Mouse (Mus musculus) limb, embryonic 10.5 days (tissue): ENCODE data around the gene Aox2. TPM values are rescaled to one million over a fixed set of nuclear protein-coding genes. Genes with fewer than 3 reads are reported as not detected.

Experiments used
- DNase-seq: peaks from one replicate; pipeline ENCODE4 v3.0.0-alpha.2; 2017; ENCODE audit warnings: low spot score
- H3K27ac ChIP-seq: fragments of 300-500 bp; sonication (generic); 2 replicates; pipeline ENCODE4 v1.5.1; 2016; ENCODE audit warnings: mild to moderate bottlenecking
- H3K27me3 ChIP-seq: fragments of 300-500 bp; sonication (generic); 2 replicates; pipeline ENCODE4 v1.6.1; 2016; ENCODE audit warnings: low read depth, mild to moderate bottlenecking; ENCODE audit not compliant: poor library complexity, severe bottlenecking
- H3K36me3 ChIP-seq: fragments of 300-500 bp; sonication (generic); 2 replicates; pipeline ENCODE4 v1.6.1; 2016; ENCODE audit warnings: mild to moderate bottlenecking, moderate library complexity
- H3K4me1 ChIP-seq: fragments of 300-500 bp; sonication (generic); 2 replicates; pipeline ENCODE4 v1.6.1; 2016
- H3K4me3 ChIP-seq: fragments of 300-500 bp; sonication (generic); 2 replicates; pipeline ENCODE4 v1.5.1; 2016; ENCODE audit warnings: mild to moderate bottlenecking, moderate library complexity
- H3K9me3 ChIP-seq: fragments of 300-500 bp; sonication (generic); replicated peaks from 2 replicates; pipeline ENCODE4 v1.6.1; 2016; ENCODE audit warnings: mild to moderate bottlenecking
- WGBS: fragments of 180-500 bp; shearing (Covaris S2); methylation state at CpG from one replicate; pipeline ENCODE4 v1.1.7; 2016; 5-methylcytosine and 5-hydroxymethylcytosine counted together
- polyA plus RNA-seq: library from polyadenylated mRNA; unstranded; fragments of >200 nt; fragmentation: Nextera tagmentation; extraction: Ambion mirVana; gene quantifications from 2 replicates; pipeline ENCODE4 v1.2.1, GENCODE M21; 2016

Aox2 gene
- polyA plus RNA-seq, 1 experiment from 2014 or later = not detected

DNA sequence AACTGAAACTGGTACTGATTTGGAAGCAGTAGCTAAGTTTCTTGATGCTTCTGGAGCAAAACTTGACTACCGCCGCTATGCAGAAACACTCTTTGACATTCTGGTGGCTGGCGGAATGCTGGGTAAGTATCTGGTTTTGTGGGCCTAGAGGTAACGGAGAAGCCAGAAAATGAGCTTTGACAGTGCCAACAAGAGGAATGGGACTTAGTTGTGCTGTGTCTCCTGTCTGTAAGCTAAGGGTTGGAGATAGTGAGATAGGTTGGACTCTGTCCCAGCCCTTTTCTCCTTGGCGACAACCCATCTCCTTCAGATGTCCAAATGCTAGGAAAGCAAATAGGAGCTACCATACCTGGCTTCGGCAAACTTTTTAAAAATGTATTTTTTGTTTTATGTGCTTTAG is 119.6 kb downstream of the Aox2 start:
- peaks cover 4% of the 10 kb centered on the region; the same call in 1 of the 2 replicates for H3K4me1 ChIP-seq
- DNase-seq = no peak
- no peaks in the 10 kb centered on the region for H3K27me3 ChIP-seq
- no peak overlapping the region for H3K27ac ChIP-seq
- H3K4me3 ChIP-seq = no peak overlapping the region
- no peaks in the 10 kb centered on the region for H3K9me3 ChIP-seq
- WGBS = 95% methylated on average over 6 of the region's 6 CpGs
- H3K36me3 ChIP-seq = peaks cover 82% of the 10 kb centered on the region

DNA sequence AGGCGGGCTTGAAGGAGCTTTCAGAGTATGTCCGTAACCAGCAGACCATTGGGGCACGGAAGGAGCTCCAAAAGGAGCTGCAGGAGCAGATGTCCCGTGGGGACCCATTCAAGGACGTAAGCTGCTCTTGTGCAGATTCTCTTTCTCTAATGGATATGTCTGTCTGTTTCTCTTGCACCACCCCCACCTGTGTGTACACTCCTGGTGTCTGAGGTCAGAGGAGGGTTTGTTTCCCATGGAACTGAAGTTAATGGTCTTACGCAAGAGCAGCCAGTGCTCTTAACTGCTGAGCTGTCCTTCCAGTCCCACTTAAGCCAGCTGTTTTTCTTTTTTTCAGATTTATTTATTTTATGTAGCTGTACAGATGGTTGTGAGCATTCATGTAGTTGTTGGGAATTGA is 123.3 kb downstream of the Aox2 start:
- H3K36me3 ChIP-seq = peaks cover 96% of the 10 kb centered on the region
- WGBS = 96% methylated on average over 6 of the region's 6 CpGs
- no peak overlapping the region for H3K27ac ChIP-seq
- no peaks in the 10 kb centered on the region for H3K9me3 ChIP-seq
- H3K4me3 ChIP-seq = no peak overlapping the region
- no peaks in the 10 kb centered on the region for H3K4me1 ChIP-seq
- no peaks in the 10 kb centered on the region for H3K27me3 ChIP-seq
- DNase-seq = no peak

DNA sequence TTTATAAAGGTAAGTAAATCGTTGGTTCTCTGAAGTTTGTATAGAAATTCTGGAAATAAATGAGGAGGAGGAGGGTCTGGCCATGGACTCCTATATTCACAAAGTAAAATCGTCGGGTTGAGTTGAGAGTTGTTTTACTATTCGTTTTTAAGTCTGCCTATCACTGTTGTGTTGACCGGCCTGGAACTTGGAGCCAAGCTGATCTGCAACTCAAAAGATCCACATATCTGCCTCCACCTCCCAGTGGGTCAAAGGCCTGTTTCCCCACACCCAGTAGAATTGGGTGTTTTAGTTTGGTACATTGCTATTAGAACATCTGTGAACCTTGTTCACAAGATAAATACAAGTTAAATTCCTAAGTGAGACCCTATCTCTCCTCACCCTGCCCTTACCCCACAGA is 125.6 kb downstream of the Aox2 start:
- WGBS = 96% methylated on average over 5 of the region's 5 CpGs
- no peaks in the 10 kb centered on the region for H3K4me1 ChIP-seq
- no peaks in the 10 kb centered on the region for H3K27me3 ChIP-seq
- no peak overlapping the region for H3K4me3 ChIP-seq
- no peak for DNase-seq
- H3K9me3 ChIP-seq = no peaks in the 10 kb centered on the region
- H3K36me3 ChIP-seq = peaks cover 92% of the 10 kb centered on the region
- H3K27ac ChIP-seq = no peak overlapping the region

DNA sequence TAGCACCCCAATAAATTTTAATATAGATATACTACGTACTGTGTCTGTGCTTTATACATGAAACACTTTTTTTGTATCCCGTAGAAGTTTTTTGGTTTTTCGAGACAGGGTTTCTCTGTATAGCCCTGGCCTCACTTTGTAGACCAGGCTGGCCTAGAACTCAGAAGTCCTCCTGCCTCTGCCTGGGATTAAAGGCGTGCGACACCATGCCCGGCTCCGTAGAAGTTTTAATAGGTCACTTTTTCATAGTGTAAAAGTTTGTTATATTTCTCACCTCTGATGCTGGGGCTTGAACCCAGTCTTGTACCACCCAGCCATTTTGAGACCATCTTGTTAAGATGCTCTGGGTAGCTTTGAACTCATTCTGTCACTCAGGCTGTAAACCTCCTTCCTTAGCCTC is 129.2 kb downstream of the Aox2 start:
- no peak for DNase-seq
- H3K27ac ChIP-seq = no peak overlapping the region
- H3K9me3 ChIP-seq = no peaks in the 10 kb centered on the region
- no peaks in the 10 kb centered on the region for H3K27me3 ChIP-seq
- H3K36me3 ChIP-seq = peaks cover 90% of the 10 kb centered on the region
- H3K4me1 ChIP-seq = no peaks in the 10 kb centered on the region
- no peak overlapping the region for H3K4me3 ChIP-seq
- WGBS = 97% methylated on average over 7 of the region's 7 CpGs

DNA sequence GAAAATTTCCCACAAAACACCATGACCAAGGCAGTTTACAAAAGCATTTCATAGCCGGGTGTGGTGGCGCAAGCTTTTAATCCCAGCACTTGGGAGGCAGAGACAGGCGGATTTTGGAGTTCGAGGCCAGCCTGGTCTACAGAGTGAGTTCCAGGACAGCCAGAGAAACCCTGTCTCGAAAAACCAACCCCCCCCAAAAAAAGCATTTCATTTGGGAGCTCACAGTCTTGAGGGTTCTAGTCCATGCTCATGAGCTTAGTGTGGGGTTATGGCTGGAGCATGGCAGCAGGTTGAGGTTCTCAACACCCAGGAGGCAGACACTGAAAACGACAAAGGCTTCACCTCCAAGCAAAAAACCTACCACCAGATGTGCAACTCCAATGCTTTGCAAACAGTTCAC is 130.0 kb downstream of the Aox2 start:
- Histone ChIP-seq H3K27me3 (no peaks in the 10 kb centered on the region), H3K4me3 (no peak overlapping the region), H3K9me3 (no peaks in the 10 kb centered on the region), H3K4me1 (no peaks in the 10 kb centered on the region), H3K36me3 (peaks cover 90% of the 10 kb centered on the region), H3K27ac (no peak overlapping the region)
- 84% methylated on average over 6 of the region's 6 CpGs for WGBS
- no peak for DNase-seq

DNA sequence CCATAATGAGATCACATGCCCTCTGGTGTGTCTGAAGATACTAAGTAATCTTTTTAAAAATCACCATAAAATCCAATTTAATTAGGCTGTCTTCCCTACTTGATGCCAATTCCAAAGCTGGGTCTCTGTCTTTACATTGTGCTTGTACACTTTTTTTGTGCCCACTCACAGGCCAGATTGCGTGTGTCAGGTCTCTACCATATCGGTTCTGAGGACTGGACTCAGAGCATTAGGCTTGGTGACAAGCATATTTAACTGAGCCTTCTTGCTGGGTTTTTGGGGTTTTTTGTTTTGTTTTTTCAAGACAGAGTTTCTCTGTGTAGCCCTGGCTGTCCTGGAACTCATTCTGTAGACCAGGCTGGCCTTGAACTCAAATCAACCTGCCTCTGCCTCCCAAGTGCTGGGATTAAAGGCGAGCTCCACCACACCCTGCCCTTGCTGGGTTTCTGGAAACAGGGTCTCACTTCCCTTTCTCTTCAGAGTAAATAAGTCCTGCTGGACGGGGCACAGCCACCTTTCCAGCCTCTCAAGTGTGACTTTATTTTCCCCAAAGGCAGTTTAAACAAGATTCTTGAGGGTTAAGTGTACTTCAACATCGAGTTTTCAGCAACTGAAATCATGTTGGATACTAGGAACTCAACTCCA is 131.5 kb downstream of the Aox2 start:
- H3K9me3 ChIP-seq = no peaks in the 10 kb centered on the region
- H3K36me3 ChIP-seq = peaks cover 90% of the 10 kb centered on the region
- DNase-seq = no peak
- H3K4me3 ChIP-seq = no peak overlapping the region
- 83% methylated on average over 5 of the region's 5 CpGs for WGBS
- no peak overlapping the region for H3K27ac ChIP-seq
- H3K4me1 ChIP-seq = no peaks in the 10 kb centered on the region
- H3K27me3 ChIP-seq = no peaks in the 10 kb centered on the region

DNA sequence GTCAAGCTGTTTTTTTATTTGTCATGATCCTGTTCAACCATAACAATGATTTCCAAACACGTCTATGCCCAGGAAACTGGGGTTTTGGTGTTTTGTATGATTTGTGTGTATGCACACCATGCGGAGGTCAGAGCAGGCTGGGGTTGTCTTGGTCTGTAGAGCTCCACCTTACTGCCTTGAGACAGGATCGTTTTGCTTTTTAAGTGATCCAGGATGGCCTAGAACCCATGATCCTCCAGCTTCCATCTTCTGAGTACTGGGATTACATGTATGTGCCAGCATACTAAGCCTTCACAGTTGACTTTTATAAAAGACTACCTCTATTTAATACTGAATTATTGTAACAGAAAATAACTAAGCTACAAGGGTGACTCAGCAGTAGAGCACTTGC is 132.1 kb downstream of the Aox2 start:
- DNase-seq = no peak
- no peak overlapping the region for H3K27ac ChIP-seq
- no peaks in the 10 kb centered on the region for H3K9me3 ChIP-seq

DNA sequence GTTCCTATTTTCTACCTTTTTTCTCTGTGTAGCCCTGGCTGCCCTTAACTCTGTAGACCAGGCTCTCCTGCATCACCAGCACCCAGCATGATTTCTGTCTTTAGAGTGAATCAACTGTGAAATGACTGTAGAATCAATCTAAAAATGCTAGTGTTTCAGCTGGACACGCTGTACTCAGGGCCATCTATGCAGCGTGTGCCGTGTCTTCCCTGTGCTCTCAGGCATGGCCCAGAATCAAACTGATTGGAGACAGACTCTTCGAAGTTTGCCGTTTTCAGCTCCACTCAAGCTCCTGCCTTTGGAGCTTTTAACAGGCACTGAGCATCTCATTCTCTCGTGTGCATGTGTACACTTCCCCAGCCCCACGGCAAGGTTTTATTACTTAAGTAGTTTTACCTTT is 132.7 kb downstream of the Aox2 start:
- no peaks in the 10 kb centered on the region for H3K27me3 ChIP-seq
- no peak for DNase-seq
- 95% methylated on average over 7 of the region's 7 CpGs for WGBS
- H3K4me1 ChIP-seq = no peaks in the 10 kb centered on the region
- H3K27ac ChIP-seq = no peak overlapping the region
- H3K9me3 ChIP-seq = no peaks in the 10 kb centered on the region
- H3K36me3 ChIP-seq = peaks cover 92% of the 10 kb centered on the region
- no peak overlapping the region for H3K4me3 ChIP-seq

More for the DNA sequence above, 132.1 kb downstream of the Aox2 start:
- Histone ChIP-seq H3K36me3 (peaks cover 90% of the 10 kb centered on the region), H3K27me3 (no peaks in the 10 kb centered on the region), H3K4me3 (no peak overlapping the region), H3K4me1 (no peaks in the 10 kb centered on the region)
- WGBS = 88% methylated on average over 3 of the region's 3 CpGs

DNA sequence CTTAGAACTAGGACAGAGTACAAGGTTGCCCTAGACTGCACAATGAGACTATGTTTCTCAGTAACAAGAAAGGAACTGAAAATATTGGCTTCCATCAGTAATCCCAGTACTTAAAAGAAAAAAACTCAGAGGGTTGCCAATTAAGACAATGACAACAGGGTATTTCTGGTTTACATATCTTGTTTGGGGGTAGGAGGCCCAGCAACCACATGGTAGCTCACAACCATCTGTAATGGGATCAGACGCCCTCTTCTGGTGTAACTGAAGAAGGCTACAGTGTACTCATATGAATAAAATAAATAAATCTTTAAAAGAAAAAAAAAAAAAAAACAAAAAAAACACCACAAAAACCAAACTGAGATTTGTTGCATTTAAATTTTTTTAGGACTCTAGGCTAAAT is 137.3 kb downstream of the Aox2 start:
- no peak overlapping the region for H3K27ac ChIP-seq
- H3K4me3 ChIP-seq = no peak overlapping the region
- DNase-seq = no peak
- H3K36me3 ChIP-seq = peaks cover 99% of the 10 kb centered on the region
- no peaks in the 10 kb centered on the region for H3K27me3 ChIP-seq
- WGBS = 35% methylated on average over 1 of the region's 1 CpGs
- no peaks in the 10 kb centered on the region for H3K9me3 ChIP-seq
- no peaks in the 10 kb centered on the region for H3K4me1 ChIP-seq

DNA sequence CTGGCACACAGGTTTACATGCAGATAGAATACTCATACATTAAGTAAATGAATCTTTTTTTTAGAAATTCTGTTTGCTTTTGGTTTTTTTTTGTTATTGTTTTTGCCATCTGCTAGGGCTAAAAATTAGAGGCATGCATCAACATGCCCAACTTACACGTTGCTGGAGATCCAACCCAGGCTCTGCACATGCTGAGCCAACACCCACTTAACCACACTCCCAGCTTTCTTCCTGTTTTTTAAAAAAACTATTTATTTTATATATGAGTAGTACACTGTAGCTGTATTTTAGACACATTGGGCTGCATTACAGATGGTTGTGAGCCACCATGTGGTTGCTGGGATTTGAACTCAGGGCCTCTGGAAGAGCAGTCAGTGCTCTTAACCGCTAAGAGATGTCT is 137.9 kb downstream of the Aox2 start:
- 94% methylated on average over 2 of the region's 2 CpGs for WGBS
- Histone ChIP-seq H3K27ac (no peak overlapping the region), H3K36me3 (peaks cover 99% of the 10 kb centered on the region), H3K4me1 (no peaks in the 10 kb centered on the region), H3K4me3 (no peak overlapping the region), H3K27me3 (no peaks in the 10 kb centered on the region), H3K9me3 (no peaks in the 10 kb centered on the region)
- no peak for DNase-seq

DNA sequence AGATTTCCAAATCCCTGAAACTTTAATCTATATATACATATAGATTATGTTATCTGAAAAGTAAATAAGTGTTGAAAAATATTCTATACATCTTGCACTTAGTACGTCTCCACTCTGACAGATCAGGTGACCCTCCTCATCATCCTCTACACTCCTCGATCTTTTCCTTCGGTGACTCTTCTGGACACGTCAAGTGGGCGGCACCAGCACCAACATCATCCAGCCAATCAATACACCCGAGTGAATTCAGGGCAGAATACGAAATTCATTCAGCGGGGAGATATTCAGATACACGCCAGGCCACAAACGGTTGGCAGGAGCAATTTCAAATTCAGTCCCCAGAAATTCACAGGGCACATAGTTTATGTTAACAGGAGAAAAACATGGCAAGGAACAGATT is 141.9 kb downstream of the Aox2 start:
- Histone ChIP-seq H3K27ac (no peak overlapping the region), H3K4me3 (no peak overlapping the region), H3K4me1 (peaks cover 9% of the 10 kb centered on the region; the same call in 1 of the 2 replicates), H3K27me3 (no peaks in the 10 kb centered on the region), H3K36me3 (peaks cover 72% of the 10 kb centered on the region), H3K9me3 (no peaks in the 10 kb centered on the region)
- DNase-seq = no peak
- WGBS = 93% methylated on average over 10 of the region's 10 CpGs

DNA sequence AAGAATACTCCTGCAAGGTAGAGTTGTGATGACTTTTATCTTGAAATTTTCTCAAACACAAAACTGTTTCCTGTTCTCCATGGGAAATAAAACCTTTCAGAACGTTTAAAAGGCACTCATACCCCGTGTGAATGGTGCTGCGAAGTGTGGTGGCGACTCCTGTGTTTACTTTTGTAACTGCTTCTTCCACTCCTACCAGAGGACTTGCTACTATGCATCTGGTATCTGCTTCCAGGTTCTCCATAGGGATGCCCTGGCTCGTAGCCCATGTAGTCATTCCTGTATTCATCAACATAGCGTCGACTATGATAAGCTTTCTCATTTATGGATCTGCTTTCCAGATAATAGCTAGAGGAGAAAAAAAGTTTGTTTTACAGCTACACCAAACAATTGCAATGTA is 142.8 kb downstream of the Aox2 start:
- DNase-seq = no peak
- Histone ChIP-seq H3K4me3 (no peak overlapping the region), H3K9me3 (no peaks in the 10 kb centered on the region), H3K27me3 (no peaks in the 10 kb centered on the region), H3K4me1 (peaks cover 9% of the 10 kb centered on the region; the same call in 1 of the 2 replicates), H3K36me3 (peaks cover 63% of the 10 kb centered on the region), H3K27ac (no peak overlapping the region)
- WGBS = 86% methylated on average over 7 of the region's 7 CpGs

DNA sequence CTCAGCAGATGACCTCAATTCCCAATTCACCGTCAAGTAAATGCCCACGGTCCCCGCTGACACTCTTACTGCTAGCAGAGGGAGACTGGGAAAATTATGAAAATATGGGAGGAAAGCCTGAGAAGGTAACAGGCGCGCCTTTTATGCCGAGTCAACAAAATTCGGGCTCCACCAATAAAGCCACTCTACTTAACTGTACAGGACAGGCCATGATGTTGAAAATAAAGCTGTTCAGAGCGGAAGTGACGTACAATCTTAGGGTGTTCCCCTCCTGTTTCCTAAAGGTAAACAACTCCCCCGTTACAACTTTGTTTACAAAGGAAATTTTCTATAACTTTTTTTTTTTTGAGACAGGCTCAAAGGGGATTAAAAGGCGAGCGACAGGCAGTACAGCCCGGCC is 144.8 kb downstream of the Aox2 start:
- no peaks in the 10 kb centered on the region for H3K9me3 ChIP-seq
- 20% methylated on average over 13 of the region's 13 CpGs for WGBS
- H3K27me3 ChIP-seq = no peaks in the 10 kb centered on the region
- peaks cover 9% of the 10 kb centered on the region; the same call in 1 of the 2 replicates for H3K4me1 ChIP-seq
- DNase-seq = peak; percentile 48
- peaks cover 44% of the 10 kb centered on the region for H3K36me3 ChIP-seq
- peak overlapping the region; percentile 100 for H3K4me3 ChIP-seq
- peak overlapping the region; percentile 100 for H3K27ac ChIP-seq
